Mouse (Mus musculus) bone marrow, adult 2 months (tissue): ENCODE results near the gene Maco1.

ENCODE experiments used
- CTCF ChIP-seq: fragments of 200-500 bp; IDR thresholded peaks from 2 replicates; pipeline ENCODE4 v1.5.1; 2011; ENCODE audit warnings: low read length, control low read depth; ENCODE audit not compliant: control insufficient read depth, insufficient read depth
- POLR2A ChIP-seq: fragments of 200-500 bp; IDR thresholded peaks from 2 replicates; pipeline ENCODE4 v1.6.1; 2011; ENCODE audit warnings: low read depth, mild to moderate bottlenecking, control low read depth, low read length, borderline replicate concordance; ENCODE audit not compliant: control insufficient read depth

DNA sequence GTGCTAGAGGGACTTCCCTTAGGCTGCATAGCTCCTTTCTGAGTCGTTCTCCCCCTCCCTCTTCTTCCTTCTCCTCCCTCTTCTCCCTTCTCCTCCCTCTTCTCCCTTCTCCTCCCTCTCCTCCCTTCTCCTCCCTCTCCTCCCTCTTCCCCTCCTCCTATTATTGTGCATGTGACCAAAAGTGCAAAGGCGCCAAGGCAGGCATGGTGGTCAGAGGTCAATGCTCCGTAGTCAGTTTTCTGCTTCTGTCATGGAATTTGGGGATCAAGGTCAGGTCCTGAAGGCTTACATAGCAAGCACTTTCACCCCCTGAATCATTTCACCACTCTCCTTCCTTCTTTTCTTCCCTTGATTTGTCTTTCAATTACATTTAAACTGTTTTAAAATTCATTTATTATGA is 54.3 kb downstream of the Maco1 start:
- TF ChIP-seq CTCF (no peak), POLR2A (no peak)
